Mouse (Mus musculus) lung, postnatal 0 days (tissue): ENCODE measurements around the gene Fut1.

Source experiments
- CTCF ChIP-seq: IDR thresholded peaks from 2 replicates; pipeline ENCODE4 v1.5.1; 2016; ENCODE audit warnings: antibody characterized with exemption, mild to moderate bottlenecking
- EP300 ChIP-seq: IDR thresholded peaks from 2 replicates; pipeline ENCODE4 v1.6.1; 2016; ENCODE audit warnings: antibody characterized with exemption, mild to moderate bottlenecking, control low read depth

DNA sequence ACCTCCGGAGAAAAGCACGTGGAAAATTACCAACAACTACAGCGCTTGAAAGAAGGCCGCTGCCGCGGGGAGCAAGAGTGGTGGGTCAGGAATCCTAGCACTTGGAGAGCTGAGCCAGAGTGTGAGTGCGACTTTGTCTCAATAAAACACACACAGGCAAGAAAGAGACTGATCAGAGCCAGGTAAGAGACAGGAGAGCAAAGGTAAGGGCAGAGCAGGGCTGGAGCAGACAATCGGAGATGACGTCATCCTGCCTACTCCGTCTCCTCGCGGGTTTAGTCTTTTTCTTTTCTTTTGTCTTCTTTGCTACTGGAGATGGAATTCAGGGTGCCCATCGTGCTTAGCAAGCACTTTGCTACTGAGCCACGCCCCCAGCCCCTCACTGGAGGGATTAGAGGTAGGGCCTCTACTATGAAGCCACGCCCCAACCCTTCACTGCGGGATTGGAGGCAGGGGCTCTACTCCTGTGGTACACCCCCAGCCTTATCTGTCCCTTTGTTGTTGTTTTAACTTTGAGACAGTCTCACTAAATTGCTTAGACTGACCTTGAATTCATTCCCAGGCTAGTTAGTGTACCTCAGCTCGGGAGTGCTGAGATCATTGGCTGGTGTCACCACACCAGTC, 37.4 kb downstream of the Fut1 start:
- TF ChIP-seq EP300 (no peak), CTCF (no peak)
